Mouse (Mus musculus): ENCODE results near the gene Gpcpd1. TPM values are rescaled to one million over a fixed set of nuclear protein-coding genes. Genes with fewer than 3 reads are reported as not detected.

Gene Gpcpd1
- 28.6 and 32.2 TPM in 2 replicates for polyA plus RNA-seq (2015; fragmentation: Nextera tagmentation; extraction: Ambion mirVana)

GRCm38 (mm10) chr2:132587240-132587779 lies at the start of gene Gpcpd1:
Gpcpd1 (minus strand) TSS chr2:132587729.

Other genes with a start within 250 kb of the Gpcpd1 start
- gene Prokr2, start 202.3 kb downstream of the Gpcpd1 start, polyA plus RNA-seq (2015; fragmentation: Nextera tagmentation; extraction: Ambion mirVana): not detected in 2 replicates
- gene Shld1, start 99.2 kb upstream of the Gpcpd1 start, polyA plus RNA-seq (2015; fragmentation: Nextera tagmentation; extraction: Ambion mirVana): 6.7 and 9.2 TPM in 2 replicates
- gene Chgb, start 193.5 kb upstream of the Gpcpd1 start, polyA plus RNA-seq (2015; fragmentation: Nextera tagmentation; extraction: Ambion mirVana): 0.37 and 0.68 TPM in 2 replicates
- 22.8 and 25.4 TPM in 2 replicates for gene Trmt6, start 228.3 kb upstream of the Gpcpd1 start, polyA plus RNA-seq (2015; fragmentation: Nextera tagmentation; extraction: Ambion mirVana)
- 2.8 and 4.1 TPM in 2 replicates for gene Mcm8, start 228.4 kb upstream of the Gpcpd1 start, polyA plus RNA-seq (2015; fragmentation: Nextera tagmentation; extraction: Ambion mirVana)